Comparison of ENCODE assay signal across 12 mouse cellular contexts in genomic region chr16:32395679-32396540, GRCm38 (mm10). TPM values are rescaled to one million over a fixed set of nuclear protein-coding genes. Genes with fewer than 3 reads are reported as not detected.
DNase-seq lines count a peak whose midpoint lies in the region; ATAC-seq and TF ChIP-seq lines count a peak whose summit lies in the region.
"Had no signal": no experiment of that assay in that cellular context is flagged by ENCODE, and none has a peak within 500 bp of the region (broad histone marks: within the 10 kb centered on the region; RNA-seq: fewer than 3 reads in every experiment).

No protein-coding gene starts in this region.

- peak; percentile 22 for DNase-seq in kidney, postnatal 0 days (ENCODE audit: low spot score)
- DNase-seq in kidney, adult 11 months: no peak
- peak; percentile 52 for DNase-seq in NIH3T3 (ENCODE audit: low read depth)
- no peak for DNase-seq in right cerebral cortex, postnatal 25 days
- DNase-seq: cerebellum, postnatal 36 days; right cerebral cortex, postnatal 14 days; thymus, postnatal 4 days had no signal

- H3K9me3 ChIP-seq in kidney, postnatal 0 days (replicated peaks; ENCODE audit: low read length): no peaks in the 10 kb centered on the region
- no peaks in the 10 kb centered on the region for H3K9me3 ChIP-seq in forebrain, embryonic 15.5 days

- H3K4me3 ChIP-seq in kidney, postnatal 0 days (replicated peaks; ENCODE audit: low read depth, low read length): no peak overlapping the region
- no peak overlapping the region for H3K4me3 ChIP-seq in embryonic fibroblast, embryonic 13.5 days (ENCODE audit: insufficient read depth, low read length)
- H3K4me3 ChIP-seq in macrophage (ENCODE audit: inconsistent target): no peak overlapping the region
- no peak overlapping the region for H3K4me3 ChIP-seq in forebrain, embryonic 15.5 days

- TF ChIP-seq POLR2A in embryonic fibroblast, embryonic 13.5 days (IDR thresholded peaks at IDR 0.05; ENCODE audit: low read depth, low read length): no peak

- no peak for TF ChIP-seq CTCF in kidney, postnatal 0 days (IDR thresholded peaks at IDR 0.05; ENCODE audit: low read depth)
- TF ChIP-seq CTCF in embryonic fibroblast, embryonic 13.5 days (IDR thresholded peaks at IDR 0.05; ENCODE audit: borderline replicate concordance, insufficient read depth, low read length): no peak

- no peak for ATAC-seq in kidney, postnatal 0 days (replicated peaks; ENCODE audit: low FRiP score, low read depth)
- ATAC-seq in forebrain, embryonic 15.5 days (replicated peaks): no peak
- ATAC-seq: inflammation-experienced regulatory T-cells, adult 6 months had no signal

- no peaks in the 10 kb centered on the region for H3K27me3 ChIP-seq in kidney, postnatal 0 days (ENCODE audit: insufficient read depth, low read length)
- no peaks in the 10 kb centered on the region for H3K27me3 ChIP-seq in forebrain, embryonic 15.5 days

- H3K36me3 ChIP-seq in kidney, postnatal 0 days (ENCODE audit: insufficient read depth, low read length): 0 out of 2 replicates have a peak, but pooled peaks cover 5% of the 10 kb centered on the region
- H3K36me3 ChIP-seq in macrophage (ENCODE audit: inconsistent target): no peaks in the 10 kb centered on the region
- H3K36me3 ChIP-seq in forebrain, embryonic 15.5 days: peaks cover 15% of the 10 kb centered on the region

- 47% methylated on average over 6 of the region's 6 CpGs for whole genome bisulfite sequencing in kidney, postnatal 0 days
- WGBS in macrophage (ENCODE audit: missing documents): 39% methylated on average over 5 of the region's 6 CpGs
- WGBS in forebrain, embryonic 15.5 days: 77% methylated on average over 6 of the region's 6 CpGs

- no peaks in the 10 kb centered on the region for H3K79me2 ChIP-seq in macrophage (ENCODE audit: inconsistent target)

- no peak overlapping the region; the same call in 1 of the 2 replicates for H3K27ac ChIP-seq in kidney, postnatal 0 days
- peak overlapping the region; percentile 84 for H3K27ac ChIP-seq in embryonic fibroblast, embryonic 13.5 days (ENCODE audit: insufficient read depth, low read length)
- peak overlapping the region; percentile 84 for H3K27ac ChIP-seq in macrophage
- no peak overlapping the region for H3K27ac ChIP-seq in forebrain, embryonic 15.5 days (replicated peaks)

- no peak overlapping the region for H3K4me2 ChIP-seq in kidney, postnatal 0 days (ENCODE audit: low read length)
- H3K4me2 ChIP-seq in forebrain, embryonic 15.5 days (replicated peaks): no peak overlapping the region

- H3K9ac ChIP-seq in kidney, postnatal 0 days (ENCODE audit: low read depth, low read length): no peak overlapping the region
- H3K9ac ChIP-seq in forebrain, embryonic 15.5 days (replicated peaks): no peak overlapping the region

- H3K4me1 ChIP-seq in kidney, postnatal 0 days (replicated peaks; ENCODE audit: insufficient read depth, low read length): no peaks in the 10 kb centered on the region
- H3K4me1 ChIP-seq in embryonic fibroblast, embryonic 13.5 days (ENCODE audit: control insufficient read depth, insufficient read depth, low read length): peaks cover 13% of the 10 kb centered on the region
- no peaks in the 10 kb centered on the region for H3K4me1 ChIP-seq in forebrain, embryonic 15.5 days

RNA-seq across cellular contexts. Expression of gene Tm4sf19, which starts 4.4 kb away (rescaled TPM):
- not detected in 2 replicates for polyA plus RNA-seq in kidney, postnatal 0 days (2015; fragmentation: Nextera tagmentation; extraction: Ambion mirVana)
- not detected in 2 replicates for polyA plus RNA-seq in embryonic fibroblast, embryonic 13.5 days (2011; ENCODE audit: insufficient read length, low read depth, missing spikeins)
- 1 to 10 TPM in 4 of 26 experiments, under 1 TPM in 4, not detected in 18; 0.53 to 2.3 (median 0.99) TPM for total RNA-seq in macrophage (2018; cell fraction: chromatin; rRNA removed)
- total RNA-seq in macrophage (2018; cell fraction: cytosol; rRNA removed): 1 to 10 TPM in 18 of 26 experiments, under 1 TPM in 8; 0.56 to 2.1 (median 1.2) TPM
- total RNA-seq in macrophage (2018; cell fraction: nucleus; rRNA removed): 1 to 10 TPM in 9 of 26 experiments, under 1 TPM in 11, not detected in 6; 0.48 to 1.9 (median 0.99) TPM
- 0.67 to 1.2 TPM (median 1.1 TPM) in 3 replicates for polyA plus RNA-seq in macrophage (2018)
- polyA plus RNA-seq in forebrain, embryonic 15.5 days (2015; fragmentation: Nextera tagmentation; extraction: Ambion mirVana): not detected in 2 replicates
- polyA plus RNA-seq: inflammation-experienced regulatory T-cells, adult 6 months; liver, embryonic 16.5 days had no signal

RNA-seq across cellular contexts. Expression of gene Tctex1d2, which starts 23.6 kb away (rescaled TPM):
- 40.1 and 45.1 TPM in 2 replicates for polyA plus RNA-seq in kidney, postnatal 0 days (2015; fragmentation: Nextera tagmentation; extraction: Ambion mirVana)
- 16.1 and 21.1 TPM in 2 replicates for polyA plus RNA-seq in embryonic fibroblast, embryonic 13.5 days (2011; ENCODE audit: insufficient read length, low read depth, missing spikeins)
- total RNA-seq in macrophage (2018; cell fraction: chromatin; rRNA removed): 10 to 100 TPM in 9 of 26 experiments, 1 to 10 TPM in 17; 2.1 to 18.5 (median 7.5) TPM
- total RNA-seq in macrophage (2018; cell fraction: cytosol; rRNA removed): 10 to 100 TPM; 13.5 to 28.3 (median 21.0) TPM
- total RNA-seq in macrophage (2018; cell fraction: nucleus; rRNA removed): 10 to 100 TPM in 11 of 26 experiments, 1 to 10 TPM in 15; 2.7 to 21.3 (median 7.8) TPM
- polyA plus RNA-seq in macrophage (2018): 16.6 to 17.3 TPM (median 16.7 TPM) in 3 replicates
- 33.8 and 34.2 TPM in 2 replicates for polyA plus RNA-seq in forebrain, embryonic 15.5 days (2015; fragmentation: Nextera tagmentation; extraction: Ambion mirVana)

RNA-seq across cellular contexts. Expression of gene Pcyt1a, which starts 34.8 kb away (rescaled TPM):
- 30.6 and 38.3 TPM in 2 replicates for polyA plus RNA-seq in kidney, postnatal 0 days (2015; fragmentation: Nextera tagmentation; extraction: Ambion mirVana)
- 43.6 and 45.2 TPM in 2 replicates for polyA plus RNA-seq in embryonic fibroblast, embryonic 13.5 days (2011; ENCODE audit: insufficient read length, low read depth, missing spikeins)
- 100 to 1,000 TPM in 10 of 26 experiments, 10 to 100 TPM in 16; 47.1 to 175 (median 80.7) TPM for total RNA-seq in macrophage (2018; cell fraction: chromatin; rRNA removed)
- total RNA-seq in macrophage (2018; cell fraction: cytosol; rRNA removed): 100 to 1,000 TPM in 3 of 26 experiments, 10 to 100 TPM in 23; 45.4 to 108 (median 71.3) TPM
- 100 to 1,000 TPM in 3 of 26 experiments, 10 to 100 TPM in 23; 54.3 to 120 (median 66.5) TPM for total RNA-seq in macrophage (2018; cell fraction: nucleus; rRNA removed)
- polyA plus RNA-seq in macrophage (2018): 32.5 to 74.9 TPM (median 60.1 TPM) in 3 replicates
- 47.4 and 47.6 TPM in 2 replicates for polyA plus RNA-seq in forebrain, embryonic 15.5 days (2015; fragmentation: Nextera tagmentation; extraction: Ambion mirVana)

Comparison
In these comparisons a context has a peak if more than half of its experiments do, and no peak if none do; other contexts are left out.
1. DNase-seq: peak in kidney, postnatal 0 days (single experiment) and NIH3T3 (single experiment); none in kidney, adult 11 months (single experiment) and right cerebral cortex, postnatal 25 days (single experiment).
2. H3K27ac ChIP-seq: peak in embryonic fibroblast, embryonic 13.5 days (single experiment) and macrophage (single experiment); none in kidney, postnatal 0 days (single experiment) and forebrain, embryonic 15.5 days (single experiment).